Mouse (Mus musculus): ENCODE measurements around the gene Rack1. TPM values are rescaled to one million over a fixed set of nuclear protein-coding genes. Genes with fewer than 3 reads are reported as not detected.

Rack1 gene
- polyA plus RNA-seq, 1 experiment from 2014 or later: 390 TPM

GRCm38 (mm10) chr11:48809434-48809830 is 9.3 kb downstream of the Rack1 start:
- no peak overlapping the region for H3K9ac ChIP-seq (ENCODE audit: low read length)
- H3K4me1 ChIP-seq (ENCODE audit: control insufficient read depth, insufficient read depth, low read length): no peaks in the 10 kb centered on the region
- H3K27ac ChIP-seq (ENCODE audit: low read length): no peak overlapping the region
- no peak overlapping the region for H3K4me2 ChIP-seq (ENCODE audit: low read depth, low read length)
- no peak for ATAC-seq (replicated peaks; ENCODE audit: extremely low read depth, insufficient read depth, low FRiP score)
- peaks cover 78% of the 10 kb centered on the region for H3K36me3 ChIP-seq (ENCODE audit: control insufficient read depth, insufficient read depth)
- H3K4me3 ChIP-seq (ENCODE audit: low read length): no peak overlapping the region
- no peaks in the 10 kb centered on the region for H3K27me3 ChIP-seq (ENCODE audit: control insufficient read depth, insufficient read depth, low read length)
- no peaks in the 10 kb centered on the region for H3K9me3 ChIP-seq (replicated peaks; ENCODE audit: control insufficient read depth, low read length)
- 46% methylated on average over 4 of the region's 4 CpGs for WGBS

- H3K36me3 ChIP-seq (ENCODE audit: control insufficient read depth, insufficient read depth): peaks cover 71% of the 10 kb centered on the region
Observed at GRCm38 (mm10) chr11:48810142-48810541, 10.0 kb downstream of the Rack1 start.

GRCm38 (mm10) chr11:48813782-48814181 is 13.7 kb downstream of the Rack1 start:
- peaks cover 41% of the 10 kb centered on the region for H3K36me3 ChIP-seq (ENCODE audit: control insufficient read depth, insufficient read depth)

More at GRCm38 (mm10) chr11:48810142-48810541, 10.0 kb downstream of the Rack1 start:
- Histone ChIP-seq H3K9me3 (replicated peaks; ENCODE audit: control insufficient read depth, low read length) (no peaks in the 10 kb centered on the region), H3K9ac (ENCODE audit: low read length) (no peak overlapping the region), H3K27ac (ENCODE audit: low read length) (no peak overlapping the region), H3K4me1 (ENCODE audit: control insufficient read depth, insufficient read depth, low read length) (peaks cover 5% of the 10 kb centered on the region), H3K4me2 (ENCODE audit: low read depth, low read length) (no peak overlapping the region), H3K27me3 (ENCODE audit: control insufficient read depth, insufficient read depth, low read length) (no peaks in the 10 kb centered on the region), H3K4me3 (ENCODE audit: low read length) (no peak overlapping the region)
- WGBS: 70% methylated on average over 2 of the region's 2 CpGs
- no peak for ATAC-seq (replicated peaks; ENCODE audit: extremely low read depth, insufficient read depth, low FRiP score)

GRCm38 (mm10) chr11:48815851-48816250 is 15.7 kb downstream of the Rack1 start:
- Histone ChIP-seq H3K9ac (ENCODE audit: low read length) (peak overlapping the region; percentile 84), H3K27me3 (ENCODE audit: control insufficient read depth, insufficient read depth, low read length) (no peaks in the 10 kb centered on the region), H3K4me1 (ENCODE audit: control insufficient read depth, insufficient read depth, low read length) (peaks cover 17% of the 10 kb centered on the region), H3K36me3 (ENCODE audit: control insufficient read depth, insufficient read depth) (peaks cover 24% of the 10 kb centered on the region), H3K4me2 (ENCODE audit: low read depth, low read length) (peak overlapping the region; percentile 97), H3K27ac (ENCODE audit: low read length) (no peak overlapping the region), H3K4me3 (ENCODE audit: low read length) (peak overlapping the region; percentile 85), H3K9me3 (replicated peaks; ENCODE audit: control insufficient read depth, low read length) (no peaks in the 10 kb centered on the region)
- no peak for ATAC-seq (replicated peaks; ENCODE audit: extremely low read depth, insufficient read depth, low FRiP score)
- 68% methylated on average over 16 of the region's 16 CpGs for WGBS

More at GRCm38 (mm10) chr11:48813782-48814181, 13.7 kb downstream of the Rack1 start:
- Histone ChIP-seq H3K4me3 (ENCODE audit: low read length) (no peak overlapping the region), H3K4me1 (ENCODE audit: control insufficient read depth, insufficient read depth, low read length) (peaks cover 17% of the 10 kb centered on the region), H3K9me3 (replicated peaks; ENCODE audit: control insufficient read depth, low read length) (no peaks in the 10 kb centered on the region), H3K27me3 (ENCODE audit: control insufficient read depth, insufficient read depth, low read length) (no peaks in the 10 kb centered on the region), H3K4me2 (ENCODE audit: low read depth, low read length) (no peak overlapping the region), H3K27ac (ENCODE audit: low read length) (no peak overlapping the region), H3K9ac (ENCODE audit: low read length) (no peak overlapping the region)
- no peak for ATAC-seq (replicated peaks; ENCODE audit: extremely low read depth, insufficient read depth, low FRiP score)

- Histone ChIP-seq H3K4me3 (ENCODE audit: low read length) (peak overlapping the region; percentile 85), H3K36me3 (ENCODE audit: control insufficient read depth, insufficient read depth) (peaks cover 21% of the 10 kb centered on the region), H3K9ac (ENCODE audit: low read length) (peak overlapping the region; percentile 84), H3K27me3 (ENCODE audit: control insufficient read depth, insufficient read depth, low read length) (no peaks in the 10 kb centered on the region), H3K9me3 (replicated peaks; ENCODE audit: control insufficient read depth, low read length) (no peaks in the 10 kb centered on the region), H3K4me1 (ENCODE audit: control insufficient read depth, insufficient read depth, low read length) (peaks cover 17% of the 10 kb centered on the region), H3K27ac (ENCODE audit: low read length) (peak overlapping the region; percentile 83), H3K4me2 (ENCODE audit: low read depth, low read length) (peak overlapping the region; percentile 97)
- ATAC-seq (replicated peaks; ENCODE audit: extremely low read depth, insufficient read depth, low FRiP score): peak; percentile 10
- WGBS: 3% methylated on average over 19 of the region's 23 CpGs
Observed at GRCm38 (mm10) chr11:48816281-48816781, 16.2 kb downstream of the Rack1 start.

- under 1% methylated on average over 77 of the region's 77 CpGs for WGBS
- peak within 1 kb of the TSS; percentile 85 for H3K4me3 ChIP-seq (ENCODE audit: low read length)
Observed at GRCm38 (mm10) chr11:48816800-48817665, 16.9 kb downstream of the Rack1 start, which contains the start of gene Trim41. TSS of gene Trim41 (minus strand) at chr11:48817353.

GRCm38 (mm10) chr11:48817794-48818193 is 17.7 kb downstream of the Rack1 start:
- H3K27me3 ChIP-seq (ENCODE audit: control insufficient read depth, insufficient read depth, low read length): no peaks in the 10 kb centered on the region
- H3K4me3 ChIP-seq (ENCODE audit: low read length): peak overlapping the region; percentile 85
- no peaks in the 10 kb centered on the region for H3K9me3 ChIP-seq (replicated peaks; ENCODE audit: control insufficient read depth, low read length)
- WGBS: 3% methylated on average over 9 of the region's 9 CpGs
- H3K9ac ChIP-seq (ENCODE audit: low read length): peak overlapping the region; percentile 84
- H3K36me3 ChIP-seq (ENCODE audit: control insufficient read depth, insufficient read depth): peaks cover 6% of the 10 kb centered on the region; the same call in 1 of the 2 replicates
- peaks cover 17% of the 10 kb centered on the region for H3K4me1 ChIP-seq (ENCODE audit: control insufficient read depth, insufficient read depth, low read length)
- no peak for ATAC-seq (replicated peaks; ENCODE audit: extremely low read depth, insufficient read depth, low FRiP score)
- H3K4me2 ChIP-seq (ENCODE audit: low read depth, low read length): peak overlapping the region; percentile 89
- peak overlapping the region; percentile 98 for H3K27ac ChIP-seq (ENCODE audit: low read length)

More at GRCm38 (mm10) chr11:48816800-48817665, 16.9 kb downstream of the Rack1 start, which contains the start of gene Trim41:
- peaks cover 14% of the 10 kb centered on the region for H3K36me3 ChIP-seq (ENCODE audit: control insufficient read depth, insufficient read depth)
- ATAC-seq (replicated peaks; ENCODE audit: extremely low read depth, insufficient read depth, low FRiP score): peak; percentile 95
- H3K27me3 ChIP-seq (ENCODE audit: control insufficient read depth, insufficient read depth, low read length): no peaks in the 10 kb centered on the region
- peaks cover 17% of the 10 kb centered on the region for H3K4me1 ChIP-seq (ENCODE audit: control insufficient read depth, insufficient read depth, low read length)
- H3K27ac ChIP-seq (ENCODE audit: low read length): peak within 1 kb of the TSS; percentile 98
- H3K9ac ChIP-seq (ENCODE audit: low read length): peak within 1 kb of the TSS; percentile 84
- peak within 1 kb of the TSS; percentile 97 for H3K4me2 ChIP-seq (ENCODE audit: low read depth, low read length)
- no peaks in the 10 kb centered on the region for H3K9me3 ChIP-seq (replicated peaks; ENCODE audit: control insufficient read depth, low read length)

GRCm38 (mm10) chr11:48818346-48818745 is 18.2 kb downstream of the Rack1 start:
- Histone ChIP-seq H3K27ac (ENCODE audit: low read length) (peak overlapping the region; percentile 98), H3K4me3 (ENCODE audit: low read length) (peak overlapping the region; percentile 85), H3K9ac (ENCODE audit: low read length) (peak overlapping the region; percentile 84), H3K27me3 (ENCODE audit: control insufficient read depth, insufficient read depth, low read length) (no peaks in the 10 kb centered on the region), H3K4me2 (ENCODE audit: low read depth, low read length) (peak overlapping the region; percentile 89), H3K4me1 (ENCODE audit: control insufficient read depth, insufficient read depth, low read length) (peaks cover 17% of the 10 kb centered on the region), H3K36me3 (ENCODE audit: control insufficient read depth, insufficient read depth) (peaks cover 1% of the 10 kb centered on the region; the same call in 1 of the 2 replicates), H3K9me3 (replicated peaks; ENCODE audit: control insufficient read depth, low read length) (no peaks in the 10 kb centered on the region)
- no peak for ATAC-seq (replicated peaks; ENCODE audit: extremely low read depth, insufficient read depth, low FRiP score)
- under 1% methylated on average over 16 of the region's 16 CpGs for WGBS
